Mouse (Mus musculus) heart, embryonic 14.5 days (tissue): ENCODE measurements around the gene Hmg20a. TPM values are rescaled to one million over a fixed set of nuclear protein-coding genes. Genes with fewer than 3 reads are reported as not detected.
A peak's percentile ranks its signal among the peaks of the same experiment; 100 is the strongest.

Experiments
- ATAC-seq: fragments of 200-750 bp; cut with Nextera tagmentation; 2 replicates; pipeline ENCODE4 v1.8.0; 2017; ENCODE audit warnings: low read depth, moderate TSS enrichment; ENCODE audit not compliant: insufficient number of reproducible peaks, insufficient read depth, low FRiP score
- H3K27ac ChIP-seq, 2 experiments: fragments of 200-500 bp in 1 of 2; fragments of 300-500 bp in 1 of 2; sonication (generic) in 1 of 2; replicated peaks in 1 of 2; 2 replicates each; pipeline ENCODE4 v1.5.1; 2012 to 2014; ENCODE audit warnings: low read depth in 2 of 2, low read length in 2 of 2, control low read depth in 1 of 2, mild to moderate bottlenecking in 1 of 2, mixed read lengths in 1 of 2; ENCODE audit not compliant: control insufficient read depth in 1 of 2, insufficient read depth in 1 of 2
- H3K27me3 ChIP-seq: fragments of 300-500 bp; sonication (generic); 2 replicates; pipeline ENCODE4 v1.6.1; 2014; ENCODE audit warnings: mild to moderate bottlenecking, low read length, control low read depth; ENCODE audit not compliant: control insufficient read depth, insufficient read depth
- H3K36me3 ChIP-seq: fragments of 300-500 bp; sonication (generic); 2 replicates; pipeline ENCODE4 v1.6.1; 2014; ENCODE audit warnings: mild to moderate bottlenecking, control low read depth, low read length, mixed read lengths; ENCODE audit not compliant: control insufficient read depth, insufficient read depth
- H3K4me1 ChIP-seq, 2 experiments: fragments of 200-500 bp in 1 of 2; fragments of 300-500 bp in 1 of 2; sonication (generic) in 1 of 2; 2 replicates each; pipeline ENCODE4 v1.6.1; 2012 to 2014; ENCODE audit warnings: low read length in 2 of 2, control low read depth in 1 of 2, mixed read lengths in 1 of 2; ENCODE audit not compliant: control insufficient read depth in 2 of 2, insufficient read depth in 2 of 2
- H3K4me2 ChIP-seq: fragments of 300-500 bp; sonication (generic); 2 replicates; pipeline ENCODE4 v1.6.1; 2014; ENCODE audit warnings: mild to moderate bottlenecking, low read length
- H3K4me3 ChIP-seq, 2 experiments: fragments of 200-500 bp in 1 of 2; fragments of 300-500 bp in 1 of 2; sonication (generic) in 1 of 2; 2 replicates each; pipeline ENCODE4 v1.5.1; 2012 to 2014; ENCODE audit warnings: low read length in 2 of 2, mild to moderate bottlenecking in 2 of 2, control low read depth in 1 of 2, low read depth in 1 of 2, moderate library complexity in 1 of 2; ENCODE audit not compliant: control insufficient read depth in 1 of 2, insufficient read depth in 1 of 2
- H3K9ac ChIP-seq: fragments of 300-500 bp; sonication (generic); 2 replicates; pipeline ENCODE4 v1.6.1; 2014; ENCODE audit warnings: mild to moderate bottlenecking, low read length
- H3K9me3 ChIP-seq: fragments of 300-500 bp; sonication (generic); 2 replicates; pipeline ENCODE4 v1.6.1; 2016; ENCODE audit warnings: low read length, control low read depth; ENCODE audit not compliant: control insufficient read depth
- WGBS: fragments of 180-500 bp; shearing (Covaris S2); extraction: QIAGEN DNeasy Blood & Tissue Kit; methylation state at CpG from one replicate; pipeline ENCODE4 v1.1.7; 2014; 5-methylcytosine and 5-hydroxymethylcytosine counted together
- polyA plus RNA-seq: library from polyadenylated mRNA; unstranded; fragments of >200 nt; fragmentation: Nextera tagmentation; extraction: Ambion mirVana; gene quantifications from 2 replicates; pipeline ENCODE4 v1.2.1, GENCODE M21; 2014

Gene Hmg20a
- polyA plus RNA-seq, 1 experiment from 2014 or later: 58.5 TPM

DNA sequence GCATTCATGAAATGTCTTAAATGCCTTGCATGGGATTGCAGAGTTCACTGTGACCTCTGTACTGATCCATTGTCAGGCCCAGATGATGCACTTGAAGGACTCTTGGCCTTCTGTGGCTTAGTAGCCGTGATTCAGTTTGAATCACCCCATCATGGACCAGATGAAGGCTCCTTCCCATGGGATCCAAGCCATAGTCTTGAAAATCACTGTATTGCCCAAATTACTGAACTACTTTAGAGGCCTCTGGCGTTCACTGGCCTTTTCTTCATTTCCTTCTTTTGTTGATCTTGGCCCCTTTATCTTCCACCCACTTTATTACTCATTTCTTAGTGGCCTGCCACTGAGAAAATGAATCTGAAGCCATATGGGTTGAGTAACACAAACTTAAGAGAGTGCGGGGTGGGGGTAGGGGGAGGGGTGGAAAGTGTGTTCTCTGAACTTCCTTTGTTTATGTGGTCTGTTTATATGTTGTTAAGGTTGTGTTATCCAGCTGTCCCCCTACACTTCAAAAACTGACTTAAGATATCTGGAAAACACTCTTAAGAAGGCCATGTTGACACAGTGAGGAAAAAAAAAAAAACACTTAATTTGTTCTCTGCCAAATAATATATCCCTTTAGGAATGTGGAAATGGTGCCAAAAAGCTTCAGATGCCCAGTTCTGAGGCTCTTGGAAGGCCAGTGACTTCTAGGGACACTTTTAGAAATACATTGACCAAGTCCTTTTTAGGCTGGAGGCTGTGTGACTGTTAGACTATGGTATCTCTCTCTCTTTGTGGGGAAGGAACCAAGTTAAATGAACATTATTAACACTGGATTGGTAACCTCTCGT, 45.5 kb downstream of the Hmg20a start:
- WGBS: 52% methylated on average over 4 of the region's 4 CpGs
- H3K4me1 ChIP-seq: peaks cover 21 to 39% of the 10 kb centered on the region in 2 experiments
- H3K4me2 ChIP-seq: no peak overlapping the region
- peak overlapping the region; percentile 54 to 55 for H3K27ac ChIP-seq
- H3K9me3 ChIP-seq: no peaks in the 10 kb centered on the region
- no peaks in the 10 kb centered on the region for H3K27me3 ChIP-seq
- H3K4me3 ChIP-seq: no peak overlapping the region
- ATAC-seq: no peak
- H3K9ac ChIP-seq: no peak overlapping the region
- peaks cover 13% of the 10 kb centered on the region for H3K36me3 ChIP-seq

DNA sequence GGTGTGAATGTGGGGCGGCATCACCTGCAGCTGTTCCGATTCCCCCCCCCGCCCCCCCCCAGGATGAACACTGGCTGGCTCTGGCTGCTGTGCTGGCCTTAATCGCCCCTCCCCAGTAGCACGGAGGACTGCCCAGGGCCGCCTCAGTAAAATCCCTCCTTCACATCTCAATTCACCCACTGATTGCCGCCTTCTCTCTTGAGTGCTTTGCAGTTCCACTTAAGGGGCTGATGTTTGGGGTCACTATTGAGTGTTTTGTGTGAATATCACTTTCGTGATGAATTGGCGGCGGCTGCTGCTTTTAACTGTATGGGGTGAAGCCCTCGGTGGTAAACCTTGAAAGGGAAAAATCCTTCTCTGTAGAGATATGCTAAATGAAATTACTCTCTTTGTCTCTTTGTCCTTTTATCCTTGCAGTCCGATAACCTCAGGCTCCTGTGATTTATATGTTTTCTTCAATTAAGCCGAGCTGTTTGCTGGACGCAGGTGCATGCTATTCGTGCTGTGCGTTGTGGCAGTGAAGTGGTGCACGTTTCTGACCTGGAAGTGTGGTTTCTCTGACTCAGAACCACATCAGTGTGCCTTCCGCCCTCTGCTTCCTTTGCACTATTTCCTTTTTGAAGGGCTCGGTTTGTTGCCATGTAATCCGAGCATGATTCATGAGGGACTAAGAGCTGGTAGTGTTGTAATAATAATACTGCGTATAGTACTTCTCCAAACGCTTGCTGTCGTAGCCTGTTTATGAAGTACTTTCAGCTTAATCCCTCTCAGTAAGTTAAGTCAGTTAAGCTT, 46.6 kb downstream of the Hmg20a start:
- no peaks in the 10 kb centered on the region for H3K9me3 ChIP-seq
- peaks cover 24 to 50% of the 10 kb centered on the region in 2 experiments for H3K4me1 ChIP-seq
- H3K27ac ChIP-seq: peak overlapping the region; percentile 23 to 55; a peak in 2 of 4 replicates
- no peaks in the 10 kb centered on the region for H3K27me3 ChIP-seq
- no peak overlapping the region for H3K9ac ChIP-seq
- peaks cover 13% of the 10 kb centered on the region for H3K36me3 ChIP-seq
- no peak for ATAC-seq
- 54% methylated on average over 22 of the region's 23 CpGs for WGBS
- no peak overlapping the region for H3K4me3 ChIP-seq
- no peak overlapping the region for H3K4me2 ChIP-seq

DNA sequence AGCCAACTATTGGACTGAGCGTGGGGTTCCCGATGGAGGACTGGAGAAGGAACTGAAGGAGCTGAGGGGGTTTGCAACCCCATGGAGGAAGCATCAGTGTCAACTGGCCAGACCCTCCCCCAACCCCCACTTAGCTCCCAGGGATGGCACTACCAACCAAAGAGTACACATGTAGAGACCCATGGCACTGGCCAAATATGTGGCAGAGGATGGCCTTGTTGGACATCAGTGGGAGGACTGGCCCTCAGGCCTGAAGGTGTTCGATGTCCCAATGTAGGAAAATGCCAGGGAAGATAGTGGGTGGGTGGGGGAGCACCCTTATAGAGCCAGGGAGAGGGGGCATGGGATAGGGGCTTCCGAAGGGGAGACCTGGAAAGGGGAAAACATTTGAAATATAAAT, 47.8 kb downstream of the Hmg20a start:
- Histone ChIP-seq H3K9me3 (no peaks in the 10 kb centered on the region), H3K4me1 (peaks cover 27 to 57% of the 10 kb centered on the region in 2 experiments), H3K27ac (peak overlapping the region in 1 of 2 experiments; percentile 55; a peak in 1 of 4 replicates), H3K9ac (no peak overlapping the region), H3K36me3 (peaks cover 13% of the 10 kb centered on the region), H3K27me3 (no peaks in the 10 kb centered on the region), H3K4me3 (no peak overlapping the region), H3K4me2 (no peak overlapping the region)
- 55% methylated on average over 4 of the region's 4 CpGs for WGBS
- ATAC-seq: no peak

DNA sequence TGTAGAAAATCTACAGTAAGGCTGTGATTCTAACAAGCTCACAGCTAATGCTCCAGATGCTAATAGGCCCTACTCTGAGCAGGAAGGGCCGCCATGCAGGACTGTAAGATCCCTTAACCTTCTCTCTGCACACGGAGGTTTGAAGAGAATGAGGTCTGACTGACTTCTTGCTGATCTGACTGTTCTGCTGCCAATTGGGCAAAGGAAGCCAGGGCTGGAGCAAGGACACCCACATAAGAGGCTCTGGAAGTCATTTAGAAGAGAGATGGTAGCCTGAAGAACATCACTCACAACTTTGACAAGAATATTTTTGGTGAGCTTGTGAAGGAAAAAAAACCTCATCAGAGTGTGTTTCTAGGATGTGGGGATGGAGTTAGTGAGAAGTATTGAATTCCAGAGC, 51.2 kb downstream of the Hmg20a start:
- Histone ChIP-seq H3K27me3 (no peaks in the 10 kb centered on the region), H3K4me1 (peaks cover 20 to 36% of the 10 kb centered on the region in 2 experiments), H3K27ac (peak overlapping the region; percentile 17 to 40), H3K9ac (no peak overlapping the region), H3K36me3 (peaks cover 40% of the 10 kb centered on the region), H3K4me3 (no peak overlapping the region), H3K4me2 (no peak overlapping the region), H3K9me3 (no peaks in the 10 kb centered on the region)
- WGBS: 39% methylated on average over 2 of the region's 2 CpGs
- ATAC-seq: no peak

DNA sequence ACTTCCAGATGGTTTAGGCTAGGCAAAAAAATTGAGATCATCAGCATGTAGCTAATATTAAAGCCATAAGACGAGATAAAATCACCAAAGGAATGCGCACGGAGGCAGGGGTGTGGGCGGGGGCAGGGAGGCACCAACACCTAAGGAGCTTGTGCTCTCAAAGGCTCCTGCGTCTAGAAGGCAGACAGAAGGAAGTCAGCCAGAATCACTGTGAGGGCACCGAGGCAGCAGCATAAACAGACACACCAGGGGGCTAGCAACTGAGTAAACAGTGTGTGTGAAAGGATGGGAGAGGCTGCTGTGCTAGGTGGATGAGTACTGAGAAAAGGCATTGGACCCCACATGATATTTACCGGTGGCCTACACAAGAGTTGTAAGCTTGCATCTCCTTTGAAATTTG, 51.9 kb downstream of the Hmg20a start:
- Histone ChIP-seq H3K36me3 (peaks cover 46% of the 10 kb centered on the region), H3K27me3 (no peaks in the 10 kb centered on the region), H3K9ac (no peak overlapping the region; the same call in 1 of the 2 replicates), H3K4me2 (no peak overlapping the region), H3K4me3 (no peak overlapping the region), H3K27ac (peak overlapping the region; percentile 0 to 17; a peak in 2 of 4 replicates), H3K4me1 (peaks cover 15 to 30% of the 10 kb centered on the region in 2 experiments), H3K9me3 (no peaks in the 10 kb centered on the region)
- no peak for ATAC-seq
- 17% methylated on average over 7 of the region's 7 CpGs for WGBS

DNA sequence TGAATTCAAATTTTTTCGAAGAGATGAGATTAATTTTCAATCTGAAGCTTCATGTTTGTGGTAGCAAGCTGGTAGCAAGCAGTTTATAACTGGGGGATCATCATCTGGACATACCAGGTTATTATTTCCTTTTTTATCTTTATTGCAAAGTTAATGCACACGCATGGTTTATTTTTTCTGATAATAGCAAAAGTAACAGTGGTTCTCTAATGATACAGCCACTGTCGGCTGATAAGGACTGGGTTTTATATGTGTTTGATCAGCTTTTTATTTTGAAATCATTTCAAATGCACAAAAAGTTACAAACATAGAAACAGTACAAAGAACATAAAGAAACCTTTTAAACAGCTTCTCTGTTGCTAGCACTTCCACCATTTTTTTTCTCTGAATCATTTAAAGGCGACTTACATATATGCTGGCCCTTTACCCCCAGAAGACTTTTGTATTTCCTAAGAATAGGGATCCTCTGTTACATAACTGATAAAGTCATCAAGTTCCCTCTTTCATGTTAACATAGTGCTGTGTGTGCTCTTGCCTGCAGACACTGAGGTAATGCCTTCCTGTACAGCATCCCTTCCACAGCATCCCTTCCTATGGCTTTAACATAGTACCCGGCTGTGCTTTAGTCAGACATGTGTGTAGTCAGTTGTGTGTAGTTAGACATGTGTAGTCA, 60.7 kb downstream of the Hmg20a start:
- Histone ChIP-seq H3K9me3 (no peaks in the 10 kb centered on the region), H3K36me3 (peaks cover 77% of the 10 kb centered on the region), H3K27me3 (no peaks in the 10 kb centered on the region), H3K27ac (no peak overlapping the region), H3K4me2 (no peak overlapping the region), H3K9ac (no peak overlapping the region), H3K4me3 (no peak overlapping the region), H3K4me1 (no peaks in the 10 kb centered on the region)
- no peak for ATAC-seq
- WGBS: 83% methylated on average over 5 of the region's 5 CpGs

DNA sequence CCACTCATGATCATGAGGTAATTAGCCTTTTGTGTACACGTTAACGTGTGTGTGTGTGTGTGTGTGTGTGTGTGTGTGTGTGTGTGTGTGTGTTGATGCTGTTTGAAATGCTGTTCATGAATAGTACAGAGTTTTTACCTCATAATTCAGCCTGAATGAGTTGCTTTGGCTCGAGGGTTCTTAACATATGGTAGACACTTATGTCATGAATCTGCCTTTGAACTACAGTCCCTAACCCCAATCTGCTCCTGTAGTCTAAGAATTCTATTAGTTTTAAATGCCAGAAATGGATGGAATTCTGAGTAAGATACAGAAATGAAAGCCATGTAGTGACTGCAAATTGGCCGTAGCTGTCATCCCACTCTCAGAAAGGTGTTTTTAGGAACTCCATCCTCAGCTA, 64.2 kb downstream of the Hmg20a start:
- no peak overlapping the region for H3K4me2 ChIP-seq
- no peaks in the 10 kb centered on the region for H3K9me3 ChIP-seq
- H3K4me1 ChIP-seq: peaks cover 0 to 9% of the 10 kb centered on the region in 2 experiments; a peak in 2 of 4 replicates
- no peak overlapping the region for H3K9ac ChIP-seq
- no peak for ATAC-seq
- H3K27ac ChIP-seq: no peak overlapping the region
- 88% methylated on average over 4 of the region's 4 CpGs for WGBS
- H3K36me3 ChIP-seq: peaks cover 52% of the 10 kb centered on the region
- no peaks in the 10 kb centered on the region for H3K27me3 ChIP-seq
- H3K4me3 ChIP-seq: no peak overlapping the region
